Mouse (Mus musculus): ENCODE results near the gene Ewsr1.

The Ewsr1 gene

DNA sequence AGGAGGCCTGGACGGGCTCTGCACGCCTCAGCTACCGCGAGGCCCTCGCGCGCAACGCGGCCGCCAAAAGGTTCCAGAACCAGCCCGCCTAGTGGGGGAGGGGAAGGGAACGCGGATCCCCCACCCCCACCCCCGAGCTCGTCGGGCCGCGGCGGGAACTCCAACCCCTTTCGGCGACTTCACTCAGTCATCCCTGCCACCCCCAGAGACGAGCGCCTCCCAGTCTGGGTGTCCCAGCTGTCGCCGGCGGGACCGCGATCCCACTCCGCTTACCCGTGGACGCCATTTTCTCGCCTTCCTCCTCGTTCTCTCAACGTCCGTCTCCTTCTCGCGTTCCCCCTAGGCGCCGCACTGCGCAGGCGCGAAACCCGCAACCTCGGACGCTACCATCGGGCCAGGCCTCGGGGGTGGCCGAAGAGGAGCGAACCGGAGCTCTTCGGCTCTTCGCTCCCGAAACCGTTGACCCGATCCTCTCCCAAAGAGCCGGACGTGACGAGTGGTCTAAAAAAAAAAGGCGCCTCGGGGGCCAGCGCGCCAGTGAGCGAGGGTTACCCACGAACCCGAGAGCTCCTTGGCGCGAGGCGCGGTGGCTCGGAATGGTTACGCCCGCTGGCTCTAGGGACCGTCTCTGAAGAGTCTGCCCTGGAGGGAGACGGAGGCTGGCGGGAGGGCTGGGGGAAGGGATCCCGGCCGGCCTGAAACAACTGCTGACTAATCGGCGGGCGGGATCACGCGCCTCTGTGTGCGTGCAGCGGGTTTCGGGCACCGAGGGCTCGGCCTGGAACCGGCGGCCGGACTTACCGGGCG is at the start of gene Ewsr1, which contains the start of gene Rhbdd3:
Ewsr1 (minus strand) TSS at position 531 of the 807 bp plus-strand sequence.
Rhbdd3 (plus strand) TSS at position 191 of the 807 bp plus-strand sequence.
- DNase-seq (ENCODE audit: low read depth, low spot score): peak; percentile 98

DNA sequence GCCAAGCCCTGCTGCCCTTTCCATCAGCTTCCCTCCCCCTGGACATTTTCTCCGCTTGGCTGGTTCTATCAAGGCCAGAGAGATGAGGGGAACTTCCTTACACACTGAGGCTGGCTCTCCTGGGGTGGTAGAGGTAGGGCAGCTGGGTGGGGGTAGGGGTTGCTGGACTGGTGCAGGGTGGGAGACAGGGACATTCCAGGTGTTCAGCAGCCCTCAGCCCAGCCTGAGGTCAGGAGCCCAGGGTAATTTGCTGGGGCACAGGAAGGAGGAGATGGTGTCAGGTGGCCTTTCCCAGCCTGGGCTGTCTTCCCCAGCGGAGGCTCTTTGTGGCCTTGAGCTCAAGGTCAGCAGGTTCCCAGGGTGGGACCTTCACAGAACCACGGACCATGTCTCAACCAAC is 46.5 kb upstream of the Ewsr1 start:
- DNase-seq (ENCODE audit: low read depth, low spot score): no peak

DNA sequence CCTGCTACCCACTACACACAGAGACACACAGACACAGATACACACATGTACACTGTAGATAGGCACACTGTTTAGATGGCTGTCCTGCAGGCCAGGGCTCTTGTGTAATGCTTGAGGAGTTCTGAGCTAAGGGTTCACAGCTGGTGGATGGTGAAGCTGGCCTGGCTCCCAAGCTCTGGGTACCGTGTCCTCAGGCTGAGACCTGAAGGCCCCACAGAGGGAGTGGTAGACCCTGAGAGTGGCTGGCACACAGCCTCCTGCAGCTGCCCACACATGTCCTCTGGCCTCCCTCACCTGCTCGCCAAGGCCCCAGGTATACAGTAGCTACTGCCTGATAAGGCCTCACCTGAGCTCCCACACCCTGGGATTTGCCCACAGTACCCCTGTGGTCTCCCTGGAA is 42.9 kb upstream of the Ewsr1 start:
- DNase-seq (ENCODE audit: low read depth, low spot score): no peak

DNA sequence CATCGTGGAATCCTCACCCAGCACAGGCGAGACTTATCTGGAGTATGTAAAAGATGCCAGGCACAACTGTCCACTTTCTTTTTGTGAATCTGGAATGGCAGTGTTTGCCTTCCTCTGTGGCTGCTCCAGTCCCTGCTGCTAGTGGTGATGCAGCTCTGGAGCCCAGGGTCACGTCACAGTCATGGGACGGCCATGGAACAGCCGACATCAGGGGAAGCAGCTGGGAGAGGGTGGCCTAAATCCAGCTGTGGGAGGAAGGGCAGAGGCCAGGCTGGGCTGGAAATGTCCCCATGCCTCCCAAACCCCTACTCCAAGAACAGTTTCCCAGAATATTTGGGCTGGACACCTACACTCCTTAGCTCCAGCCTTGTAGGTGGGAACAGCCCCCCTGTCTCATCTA is 42.2 kb upstream of the Ewsr1 start:
- no peak for DNase-seq (ENCODE audit: low read depth, low spot score)

DNA sequence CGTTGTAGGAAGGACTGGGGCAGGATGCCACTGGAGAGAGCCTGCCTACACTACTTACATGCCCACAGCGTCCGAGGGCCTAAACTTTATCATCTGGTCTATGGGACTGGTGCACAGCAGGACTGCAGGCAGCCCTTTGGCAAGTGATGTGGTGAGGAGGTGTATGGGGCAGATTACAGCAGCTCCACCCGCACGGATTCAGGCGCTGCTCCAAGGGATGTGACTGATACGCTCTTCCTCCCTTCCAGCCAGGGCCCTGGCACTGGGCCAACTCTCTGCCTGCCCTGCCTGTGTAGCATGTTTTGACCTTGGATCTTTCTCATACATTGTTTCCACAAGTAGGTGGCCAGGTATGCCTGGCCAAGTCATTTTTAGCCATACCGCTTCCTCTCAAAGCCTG is 41.6 kb upstream of the Ewsr1 start:
- no peak for DNase-seq (ENCODE audit: low read depth, low spot score)

DNA sequence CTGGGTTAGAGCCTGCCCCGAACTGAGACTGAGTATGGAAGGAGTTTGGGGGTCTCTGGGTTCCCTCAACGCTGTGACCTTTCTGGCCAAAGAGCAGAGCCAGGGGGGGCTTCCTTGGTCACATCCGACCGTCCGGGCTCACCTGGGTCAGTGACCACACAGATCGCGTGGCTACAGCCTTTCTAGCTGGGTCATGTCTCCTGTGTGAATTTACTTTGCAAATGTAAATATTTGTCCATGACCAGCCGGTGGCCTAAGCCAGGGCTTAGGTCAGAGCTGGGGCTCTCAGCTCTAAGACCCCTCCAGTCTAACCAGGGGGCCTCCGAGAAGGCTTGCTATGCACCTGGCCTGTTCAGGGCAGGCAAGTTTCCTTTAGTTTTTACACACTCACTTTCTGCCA is 40.3 kb upstream of the Ewsr1 start:
- DNase-seq (ENCODE audit: low read depth, low spot score): no peak

DNA sequence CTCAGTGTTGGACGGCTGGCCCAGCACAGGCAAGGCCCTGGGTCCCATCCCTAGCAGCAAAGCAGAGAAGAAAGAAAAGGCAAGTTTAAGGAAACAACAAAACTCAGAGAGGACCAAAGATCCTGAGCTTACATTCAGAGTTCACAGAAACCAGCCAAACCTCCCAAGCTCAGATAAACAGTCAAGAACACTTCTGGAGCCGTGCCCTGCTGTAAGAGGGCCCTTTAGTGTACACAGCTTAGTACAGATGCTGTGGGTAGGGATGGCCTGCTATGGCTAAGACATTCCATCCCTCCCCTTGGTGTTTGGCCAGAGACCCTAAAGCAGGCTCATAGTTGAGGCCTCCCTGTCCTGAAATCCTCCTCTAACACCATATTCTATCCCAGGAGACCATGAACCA is 39.6 kb upstream of the Ewsr1 start:
- DNase-seq (ENCODE audit: low read depth, low spot score): no peak

DNA sequence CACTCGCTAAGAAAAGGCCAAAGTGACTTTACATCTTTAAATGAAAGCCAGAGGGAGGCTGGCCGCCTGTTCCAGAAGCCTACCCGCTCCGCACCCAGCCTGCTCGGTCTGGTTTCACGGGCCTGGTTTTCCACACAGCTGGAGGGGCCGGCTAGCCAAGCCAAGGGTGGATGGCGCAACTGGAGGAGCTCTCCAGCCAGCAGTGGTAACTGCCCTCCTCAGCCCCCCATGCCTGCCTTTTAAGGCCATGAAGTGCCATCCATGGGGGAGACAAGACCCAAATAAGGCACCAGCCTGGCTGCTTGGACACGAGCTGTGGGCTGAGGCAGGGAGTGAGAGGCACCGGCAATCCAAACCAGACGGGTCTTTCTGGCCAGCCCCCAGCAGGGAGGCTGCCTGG is 36.8 kb upstream of the Ewsr1 start:
- no peak for DNase-seq (ENCODE audit: low read depth, low spot score)

DNA sequence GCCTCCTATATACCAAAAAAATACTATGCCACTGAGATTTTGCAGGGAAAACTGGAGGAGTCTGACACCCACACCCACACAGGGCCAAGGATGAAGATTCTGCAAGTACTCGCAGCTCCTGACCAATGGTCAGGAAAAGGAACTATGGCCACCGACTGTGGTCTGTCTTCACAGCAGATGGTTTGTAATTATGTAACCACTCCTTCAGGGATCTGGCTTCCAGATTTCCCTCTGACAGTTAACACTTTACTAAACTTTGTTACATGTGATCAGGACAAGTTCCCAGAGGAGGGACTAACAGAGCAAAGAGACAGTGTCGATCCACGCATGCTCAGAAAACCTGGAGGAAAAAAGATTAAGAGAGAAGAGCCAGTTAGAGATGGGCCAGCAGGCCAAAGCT is 33.7 kb upstream of the Ewsr1 start:
- no peak for DNase-seq (ENCODE audit: low read depth, low spot score)

DNA sequence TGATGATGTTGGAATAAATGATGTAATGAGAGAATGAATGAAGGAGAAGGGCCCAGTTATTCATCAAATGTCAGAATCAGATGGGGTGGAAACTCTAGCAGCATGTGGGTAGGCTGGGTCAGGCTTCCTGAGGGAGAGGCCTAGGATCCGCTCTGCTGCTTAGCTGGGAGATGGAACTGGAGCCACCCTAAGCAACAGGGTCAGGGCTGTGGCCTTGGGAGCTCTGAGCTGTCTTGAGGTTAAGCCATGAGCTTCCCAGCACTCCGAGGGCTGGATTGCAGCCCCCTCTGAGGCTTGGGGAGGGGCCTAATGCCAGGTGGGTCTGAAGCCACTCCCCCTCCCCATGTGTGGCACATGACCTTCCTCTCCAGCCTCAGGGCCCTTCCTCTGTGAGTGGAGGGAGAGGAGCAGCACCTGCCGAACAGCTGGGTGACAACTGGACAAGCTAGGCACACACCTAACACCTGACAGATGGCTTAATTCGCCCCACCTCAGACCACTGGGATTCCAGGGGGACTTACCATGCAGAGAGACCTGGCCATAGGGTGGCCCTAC is 31.1 kb upstream of the Ewsr1 start:
- no peak for DNase-seq (ENCODE audit: low read depth, low spot score)

DNA sequence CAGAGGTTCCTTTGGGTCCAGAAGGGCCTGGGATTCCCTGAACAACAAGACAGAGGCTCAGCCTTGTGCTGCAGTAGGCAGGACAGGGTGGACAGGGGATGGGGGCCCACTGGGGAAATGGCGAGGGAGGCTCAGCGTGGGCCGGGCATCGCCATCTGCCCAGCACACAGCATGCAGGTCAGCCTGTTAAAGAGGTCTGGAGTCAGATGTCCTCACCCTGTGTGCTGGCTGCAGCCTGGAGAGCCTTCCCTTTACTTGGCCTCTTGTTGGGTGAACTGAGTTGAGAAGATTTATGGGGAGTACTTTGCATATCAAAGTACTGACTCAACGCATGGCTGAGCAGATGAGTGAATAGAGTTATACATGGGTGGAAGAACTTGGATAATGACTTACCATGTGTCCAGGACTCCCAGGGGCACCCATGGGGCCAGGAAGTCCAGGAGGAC is 30.0 kb upstream of the Ewsr1 start:
- DNase-seq (ENCODE audit: low read depth, low spot score): peak; percentile 80

DNA sequence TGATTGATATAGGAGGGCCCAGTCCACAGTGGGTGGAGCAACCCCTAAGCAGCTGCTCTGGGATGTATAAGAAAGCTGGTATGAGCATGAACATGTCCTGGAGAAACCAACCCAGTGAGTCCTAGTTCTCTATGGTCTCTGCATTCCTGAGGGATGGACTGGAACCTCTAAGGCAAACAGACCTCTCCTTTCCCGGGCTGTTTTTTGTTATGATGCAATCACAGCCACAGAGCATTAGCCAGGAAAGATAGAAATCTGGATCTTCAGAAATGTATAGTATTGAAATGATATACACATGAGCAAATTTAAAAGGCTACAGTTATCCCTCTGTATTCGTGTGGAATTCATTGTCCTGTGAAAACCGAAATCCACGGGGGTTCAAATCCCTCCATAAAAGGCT is 26.6 kb upstream of the Ewsr1 start:
- DNase-seq (ENCODE audit: low read depth, low spot score): no peak

DNA sequence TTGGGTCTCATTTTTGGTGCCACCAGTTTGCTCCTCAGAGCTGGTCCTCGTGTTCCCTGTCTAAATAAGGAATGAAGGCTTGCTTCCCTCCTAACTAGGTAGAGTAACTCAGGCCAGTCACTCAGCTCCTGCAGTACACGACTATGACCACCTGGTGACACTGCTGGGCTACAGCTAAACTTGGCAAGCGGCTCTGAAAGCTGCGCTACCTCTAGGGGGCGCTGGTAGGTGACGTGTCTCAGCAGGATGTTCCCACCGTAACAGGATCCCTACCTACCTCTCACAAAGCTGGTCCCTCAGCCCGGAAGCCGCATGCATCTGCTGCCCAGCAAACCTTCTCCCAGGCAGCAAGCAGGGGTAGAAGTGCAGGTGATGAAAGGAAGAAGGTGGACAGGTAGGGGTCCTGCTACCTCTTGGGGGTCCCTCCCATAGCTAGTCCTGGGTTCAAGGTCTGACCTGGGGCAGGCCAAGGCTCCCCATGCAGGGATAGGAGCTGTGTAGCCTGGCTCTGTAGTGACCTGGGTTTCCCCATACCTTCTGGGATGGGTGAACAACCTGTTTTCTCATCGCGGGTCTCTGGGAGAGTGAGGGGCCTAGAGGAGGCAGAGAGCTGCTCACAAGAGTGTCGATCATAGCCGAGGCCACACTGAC is 16.0 kb upstream of the Ewsr1 start:
- peak; percentile 94 for DNase-seq (ENCODE audit: low read depth, low spot score)

DNA sequence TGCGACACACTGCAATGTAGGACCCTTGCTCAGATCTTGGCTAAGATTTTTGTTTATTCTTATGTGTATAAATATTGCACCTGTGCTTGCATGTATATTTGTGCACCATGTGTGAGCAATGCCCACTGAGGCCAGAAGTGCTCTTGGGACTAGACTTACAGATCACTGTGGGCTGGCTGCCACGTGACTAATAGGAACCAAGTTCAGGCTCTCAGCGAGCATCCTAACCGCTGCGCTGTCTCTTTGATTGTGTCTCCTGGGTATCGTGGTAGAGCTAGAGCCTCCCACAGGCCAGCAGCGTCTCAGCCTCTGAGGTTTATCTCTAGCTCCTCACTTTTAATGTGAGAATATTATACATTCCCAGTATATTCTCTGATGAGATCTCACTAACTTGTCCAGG is 14.6 kb upstream of the Ewsr1 start:
- DNase-seq (ENCODE audit: low read depth, low spot score): no peak

DNA sequence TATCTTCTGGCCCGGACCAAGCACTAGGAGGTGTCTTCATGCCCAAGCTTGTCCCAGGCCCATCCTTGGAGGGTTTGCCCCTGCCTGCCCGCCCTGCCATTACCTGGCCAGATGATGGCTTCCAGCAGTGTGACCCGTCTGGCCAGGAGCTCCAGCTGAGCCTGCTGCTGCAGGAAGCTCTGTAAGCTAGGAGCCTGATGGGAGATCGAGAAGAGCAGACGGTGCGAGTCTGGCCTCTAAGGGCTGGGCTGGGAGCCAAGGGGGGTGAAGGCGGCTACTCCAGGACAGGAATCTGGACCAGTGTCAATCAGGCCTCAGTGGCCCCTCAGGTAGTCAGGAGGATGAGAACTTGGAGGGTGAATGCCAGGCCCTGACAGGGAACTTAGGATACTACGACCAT is 10.4 kb upstream of the Ewsr1 start:
- no peak for DNase-seq (ENCODE audit: low read depth, low spot score)

DNA sequence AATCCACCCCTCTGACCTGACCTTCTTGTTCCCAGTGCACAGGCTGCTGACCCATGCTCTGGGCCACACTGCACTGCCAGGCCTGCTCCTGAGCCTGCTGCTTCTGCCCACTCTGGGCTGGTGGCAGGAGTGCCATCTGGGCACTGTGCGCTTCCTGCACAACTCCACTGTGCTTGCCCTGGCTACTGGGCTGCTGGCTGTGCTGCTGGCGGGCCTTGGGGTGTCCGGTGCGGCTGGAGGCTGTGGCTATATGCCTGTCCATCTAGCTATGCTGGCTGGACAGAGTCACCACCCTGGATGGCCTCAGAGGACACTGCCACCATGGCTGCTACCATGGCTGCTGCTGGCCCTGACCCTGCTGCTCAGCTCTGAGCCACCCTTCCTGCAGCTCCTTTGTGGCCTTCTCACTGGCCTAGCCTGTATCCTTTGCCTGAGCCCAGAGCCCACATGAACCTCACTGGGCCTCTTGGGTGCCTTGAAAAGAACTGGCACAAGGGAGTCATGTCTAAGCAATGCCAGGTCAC is 5.0 kb upstream of the Ewsr1 start:
- DNase-seq (ENCODE audit: low read depth, low spot score): no peak

DNA sequence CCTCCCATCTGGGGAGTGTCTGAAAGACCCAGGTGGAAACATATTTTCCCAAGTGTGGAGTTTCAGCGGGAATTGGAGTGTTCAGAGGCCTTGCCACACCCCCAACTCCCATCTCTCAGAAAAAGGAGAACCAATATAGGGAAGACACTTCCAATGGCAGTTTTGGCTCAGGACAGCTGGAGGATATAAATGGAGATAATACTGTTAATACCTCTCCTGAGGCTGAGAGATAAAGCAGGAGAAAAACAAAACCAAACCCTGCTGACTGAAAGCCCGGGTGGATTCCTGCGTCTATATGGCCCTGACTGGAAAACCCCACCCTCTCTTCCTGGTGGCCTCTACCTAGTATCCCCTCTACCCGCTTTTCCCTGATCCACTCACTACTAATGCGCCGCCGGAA is 3.3 kb upstream of the Ewsr1 start:
- DNase-seq (ENCODE audit: low read depth, low spot score): no peak

DNA sequence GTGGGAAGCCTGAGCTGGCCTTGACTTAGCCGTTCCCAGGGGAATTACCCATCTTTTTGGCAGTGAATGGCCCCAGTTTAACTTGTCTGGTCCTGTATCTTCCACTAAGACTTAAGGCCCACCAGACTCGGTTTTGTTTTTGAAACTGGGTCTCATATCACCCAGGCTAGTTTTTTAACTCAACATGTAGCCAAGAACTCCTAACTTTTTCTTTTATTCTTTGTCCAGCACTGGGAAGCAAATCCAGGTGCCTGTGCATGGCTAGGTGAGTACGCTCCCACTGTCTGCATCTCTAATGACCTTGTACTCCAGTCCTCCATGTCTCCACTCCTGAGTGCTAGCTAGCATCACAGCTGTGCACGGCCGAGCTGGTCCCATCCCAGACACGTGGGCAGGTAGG is 2.6 kb upstream of the Ewsr1 start:
- DNase-seq (ENCODE audit: low read depth, low spot score): no peak

DNA sequence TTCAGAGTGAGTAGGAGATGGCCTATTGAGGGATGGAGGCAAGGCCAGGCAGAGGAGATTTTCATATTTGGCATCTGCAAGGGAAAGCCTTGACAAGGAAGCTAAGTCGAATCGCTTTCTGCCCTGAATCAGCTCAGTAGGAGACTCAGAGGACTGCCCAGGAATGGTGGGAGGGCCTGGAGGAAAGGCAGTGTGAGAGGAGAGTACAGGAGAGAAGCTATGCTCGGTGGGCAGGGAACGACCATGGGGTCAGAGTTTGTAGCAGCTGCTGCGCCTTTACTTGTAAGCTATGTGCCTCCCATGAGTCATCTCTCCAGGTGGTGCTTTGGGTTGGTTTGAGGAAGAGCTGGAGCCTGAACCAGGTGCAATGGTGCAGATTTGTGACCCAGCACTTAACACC is 1.7 kb upstream of the Ewsr1 start:
- no peak for DNase-seq (ENCODE audit: low read depth, low spot score)

DNA sequence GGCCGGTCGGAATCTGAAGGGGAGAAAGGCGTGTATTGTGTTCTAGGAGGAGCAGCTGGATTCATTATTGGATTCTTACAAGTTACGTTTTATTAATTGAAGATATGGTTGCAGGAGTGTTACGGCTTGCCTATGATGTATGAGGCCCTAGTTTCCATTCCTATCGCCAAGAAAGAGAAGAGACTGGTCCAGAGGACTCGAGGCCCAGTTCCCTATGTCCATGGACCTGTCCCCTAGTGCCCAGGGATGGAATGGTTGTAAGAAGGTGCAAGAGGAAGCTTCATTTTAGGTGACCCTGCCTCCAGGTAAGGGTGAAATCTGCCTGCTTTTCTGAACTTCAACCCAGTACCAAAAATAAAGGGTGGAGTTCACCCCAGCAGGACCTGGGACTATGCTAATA is 1.2 kb upstream of the Ewsr1 start:
- DNase-seq (ENCODE audit: low read depth, low spot score): peak; percentile 12

DNA sequence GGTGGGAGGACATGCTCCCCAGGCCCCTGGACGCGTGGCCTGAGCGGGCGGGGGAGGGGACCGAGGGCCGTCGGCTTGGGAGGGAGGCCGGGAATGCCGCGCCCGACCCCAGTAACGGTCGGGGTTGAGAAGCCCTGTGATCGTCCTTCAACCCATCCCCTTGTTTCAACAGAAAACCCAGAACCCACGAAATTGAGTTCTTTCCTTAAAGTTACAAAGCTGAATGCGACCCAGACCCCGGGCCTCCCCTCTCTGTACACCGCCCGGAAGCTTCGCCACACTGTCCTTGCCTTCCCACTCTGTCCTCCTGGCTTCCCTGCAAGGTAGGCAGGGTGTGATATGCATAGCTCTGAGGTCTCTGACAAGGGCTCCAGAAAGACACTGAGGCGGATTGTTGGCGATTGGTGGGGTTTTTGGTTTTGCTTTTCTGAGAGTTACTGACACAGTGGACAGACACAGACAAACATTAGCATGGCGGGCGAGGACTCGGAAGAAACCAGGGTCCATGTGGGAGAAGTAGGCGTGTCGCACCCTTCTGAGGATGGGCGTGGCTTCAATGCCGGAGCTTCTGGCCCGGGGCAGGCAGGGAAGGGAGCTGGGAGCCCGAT is 614 bp upstream of the Ewsr1 start:
- peak; percentile 88 for DNase-seq (ENCODE audit: low read depth, low spot score)

DNA sequence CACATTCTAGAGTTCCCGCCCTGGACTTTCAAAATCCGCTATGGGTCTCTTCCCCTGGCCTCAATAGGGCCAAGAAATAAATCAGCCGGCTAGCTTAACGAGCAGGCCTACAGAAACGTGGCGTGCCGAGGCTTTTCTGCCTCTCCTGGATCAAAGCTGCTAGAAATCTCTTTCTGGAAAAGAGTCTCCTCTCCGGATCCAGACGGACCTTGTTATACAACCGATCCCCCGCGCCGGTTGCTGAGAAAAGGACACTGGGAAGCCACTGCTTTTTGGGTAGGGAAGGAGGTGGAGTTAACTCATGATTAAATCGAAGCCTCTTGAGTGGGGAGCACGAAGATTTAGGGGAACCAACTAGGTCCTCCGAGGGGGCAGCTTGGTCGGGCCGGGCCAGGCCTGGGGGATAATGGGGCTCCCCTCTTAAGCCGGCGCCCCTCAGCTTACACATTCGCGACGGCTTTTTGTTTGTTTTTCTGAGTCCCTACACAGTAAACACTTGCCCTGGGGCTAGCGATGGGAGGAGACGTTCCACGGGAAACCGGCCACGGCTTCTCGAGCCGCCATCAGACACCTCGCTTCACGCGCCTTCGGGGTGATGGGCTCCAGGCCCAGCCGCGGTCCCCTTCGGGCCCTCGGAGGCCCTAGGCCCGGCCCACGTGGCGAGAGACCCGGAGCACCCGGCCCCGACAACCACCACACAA is 881 bp downstream of the Ewsr1 start:
- DNase-seq (ENCODE audit: low read depth, low spot score): peak; percentile 36

All from mesoderm, embryonic 11.5 days (tissue).